Mouse (Mus musculus): ENCODE measurements at regions not wholly inside any gene's neighbourhood (a gene's known extent, or its start where the extent isn't known, plus 50 kb on each side); places are given as distances from the start of the nearest gene placed in this dataset.

GRCm38 (mm10) chr15:62283661-62284429 lies 1361.0 kb upstream of the A1bg start:
- 82% methylated on average over 6 of the region's 6 CpGs for WGBS
- TF ChIP-seq POLR2A (IDR thresholded peaks at IDR 0.05; ENCODE audit: borderline replicate concordance, insufficient read depth, low read length) (no peak), CTCF (IDR thresholded peaks at IDR 0.05; ENCODE audit: borderline replicate concordance, insufficient read depth, low read depth, low read length) (no peak)
- Histone ChIP-seq H3K27ac (ENCODE audit: insufficient read depth, low read length) (no peak overlapping the region), H3K27me3 (ENCODE audit: control insufficient read depth, insufficient read depth, low read length) (no peaks in the 10 kb centered on the region), H3K4me3 (replicated peaks; ENCODE audit: insufficient read depth, low read depth, low read length) (no peak overlapping the region), H3K4me1 (ENCODE audit: control insufficient read depth, insufficient read depth, low read length) (no peaks in the 10 kb centered on the region)
- no peak for DNase-seq

GRCm38 (mm10) chr15:62282646-62283045 lies 1359.8 kb upstream of the A1bg start:
- 87% methylated on average over 9 of the region's 9 CpGs for WGBS
- no peak overlapping the region for H3K4me3 ChIP-seq (replicated peaks; ENCODE audit: insufficient read depth, low read depth, low read length)
- no peaks in the 10 kb centered on the region for H3K27me3 ChIP-seq (ENCODE audit: control insufficient read depth, insufficient read depth, low read length)
- H3K27ac ChIP-seq (ENCODE audit: insufficient read depth, low read length) = no peak overlapping the region
- no peak for TF ChIP-seq CTCF (IDR thresholded peaks at IDR 0.05; ENCODE audit: borderline replicate concordance, insufficient read depth, low read depth, low read length)
- TF ChIP-seq POLR2A (IDR thresholded peaks at IDR 0.05; ENCODE audit: borderline replicate concordance, insufficient read depth, low read length) = no peak
- H3K4me1 ChIP-seq (ENCODE audit: control insufficient read depth, insufficient read depth, low read length) = no peaks in the 10 kb centered on the region
- no peak for DNase-seq

GRCm38 (mm10) chr15:62282116-62282515 lies 1359.3 kb upstream of the A1bg start:
- no peak for DNase-seq

GRCm38 (mm10) chr15:62279526-62279925 lies 1356.7 kb upstream of the A1bg start:
- WGBS = 93% methylated on average over 2 of the region's 2 CpGs
- DNase-seq = no peak
- Histone ChIP-seq H3K4me1 (ENCODE audit: control insufficient read depth, insufficient read depth, low read length) (no peaks in the 10 kb centered on the region), H3K27me3 (ENCODE audit: control insufficient read depth, insufficient read depth, low read length) (no peaks in the 10 kb centered on the region), H3K27ac (ENCODE audit: insufficient read depth, low read length) (no peak overlapping the region), H3K4me3 (replicated peaks; ENCODE audit: insufficient read depth, low read depth, low read length) (no peak overlapping the region)
- no peak for TF ChIP-seq POLR2A (IDR thresholded peaks at IDR 0.05; ENCODE audit: borderline replicate concordance, insufficient read depth, low read length)
- TF ChIP-seq CTCF (IDR thresholded peaks at IDR 0.05; ENCODE audit: borderline replicate concordance, insufficient read depth, low read depth, low read length) = no peak

More at GRCm38 (mm10) chr15:62282116-62282515, 1359.3 kb upstream of the A1bg start:
- 77% methylated on average over 1 of the region's 1 CpGs for WGBS
- H3K27me3 ChIP-seq (ENCODE audit: control insufficient read depth, insufficient read depth, low read length) = no peaks in the 10 kb centered on the region
- H3K27ac ChIP-seq (ENCODE audit: insufficient read depth, low read length) = no peak overlapping the region
- no peaks in the 10 kb centered on the region for H3K4me1 ChIP-seq (ENCODE audit: control insufficient read depth, insufficient read depth, low read length)
- TF ChIP-seq POLR2A (IDR thresholded peaks at IDR 0.05; ENCODE audit: borderline replicate concordance, insufficient read depth, low read length) (no peak), CTCF (IDR thresholded peaks at IDR 0.05; ENCODE audit: borderline replicate concordance, insufficient read depth, low read depth, low read length) (no peak)
- H3K4me3 ChIP-seq (replicated peaks; ENCODE audit: insufficient read depth, low read depth, low read length) = no peak overlapping the region

GRCm38 (mm10) chr15:62274818-62275217 lies 1352.0 kb upstream of the A1bg start:
- Histone ChIP-seq H3K4me3 (replicated peaks; ENCODE audit: insufficient read depth, low read depth, low read length) (no peak overlapping the region), H3K4me1 (ENCODE audit: control insufficient read depth, insufficient read depth, low read length) (no peaks in the 10 kb centered on the region), H3K27ac (ENCODE audit: insufficient read depth, low read length) (no peak overlapping the region), H3K27me3 (ENCODE audit: control insufficient read depth, insufficient read depth, low read length) (peaks cover 1% of the 10 kb centered on the region; the same call in 1 of the 2 replicates)
- 95% methylated on average over 1 of the region's 1 CpGs for WGBS
- TF ChIP-seq CTCF (IDR thresholded peaks at IDR 0.05; ENCODE audit: borderline replicate concordance, insufficient read depth, low read depth, low read length) = no peak
- TF ChIP-seq POLR2A (IDR thresholded peaks at IDR 0.05; ENCODE audit: borderline replicate concordance, insufficient read depth, low read length) = no peak
- no peak for DNase-seq

- no peak for DNase-seq
- H3K27me3 ChIP-seq (ENCODE audit: control insufficient read depth, insufficient read depth, low read length) = peaks cover 1% of the 10 kb centered on the region; the same call in 1 of the 2 replicates
- H3K27ac ChIP-seq (ENCODE audit: insufficient read depth, low read length) = no peak overlapping the region
- H3K4me1 ChIP-seq (ENCODE audit: control insufficient read depth, insufficient read depth, low read length) = no peaks in the 10 kb centered on the region
- WGBS = 85% methylated on average over 1 of the region's 1 CpGs
- TF ChIP-seq POLR2A (IDR thresholded peaks at IDR 0.05; ENCODE audit: borderline replicate concordance, insufficient read depth, low read length) (no peak), CTCF (IDR thresholded peaks at IDR 0.05; ENCODE audit: borderline replicate concordance, insufficient read depth, low read depth, low read length) (no peak)
- no peak overlapping the region for H3K4me3 ChIP-seq (replicated peaks; ENCODE audit: insufficient read depth, low read depth, low read length)
These were observed 1351.2 kb upstream of the A1bg start for GRCm38 (mm10) chr15:62273855-62274488.

GRCm38 (mm10) chr15:62272755-62273154 lies 1349.9 kb upstream of the A1bg start:
- Histone ChIP-seq H3K4me3 (replicated peaks; ENCODE audit: insufficient read depth, low read depth, low read length) (no peak overlapping the region), H3K4me1 (ENCODE audit: control insufficient read depth, insufficient read depth, low read length) (no peaks in the 10 kb centered on the region), H3K27ac (ENCODE audit: insufficient read depth, low read length) (no peak overlapping the region), H3K27me3 (ENCODE audit: control insufficient read depth, insufficient read depth, low read length) (peaks cover 1% of the 10 kb centered on the region; the same call in 1 of the 2 replicates)
- TF ChIP-seq POLR2A (IDR thresholded peaks at IDR 0.05; ENCODE audit: borderline replicate concordance, insufficient read depth, low read length) (no peak), CTCF (IDR thresholded peaks at IDR 0.05; ENCODE audit: borderline replicate concordance, insufficient read depth, low read depth, low read length) (no peak)
- DNase-seq = no peak
- WGBS = 86% methylated on average over 2 of the region's 2 CpGs

- TF ChIP-seq POLR2A (IDR thresholded peaks at IDR 0.05; ENCODE audit: borderline replicate concordance, insufficient read depth, low read length) (no peak), CTCF (IDR thresholded peaks at IDR 0.05; ENCODE audit: borderline replicate concordance, insufficient read depth, low read depth, low read length) (no peak)
- 91% methylated on average over 2 of the region's 2 CpGs for WGBS
- H3K4me1 ChIP-seq (ENCODE audit: control insufficient read depth, insufficient read depth, low read length) = no peaks in the 10 kb centered on the region
- DNase-seq = no peak
- H3K4me3 ChIP-seq (replicated peaks; ENCODE audit: insufficient read depth, low read depth, low read length) = no peak overlapping the region
- H3K27ac ChIP-seq (ENCODE audit: insufficient read depth, low read length) = no peak overlapping the region
- H3K27me3 ChIP-seq (ENCODE audit: control insufficient read depth, insufficient read depth, low read length) = peaks cover 1% of the 10 kb centered on the region; the same call in 1 of the 2 replicates
These were observed 1348.6 kb upstream of the A1bg start for GRCm38 (mm10) chr15:62271428-62271827.

Data from cerebellum, adult 2 months (tissue).